Mouse (Mus musculus): Measurements from ENCODE around the gene Suds3. TPM values are rescaled to one million over a fixed set of nuclear protein-coding genes. Genes with fewer than 3 reads are reported as not detected.

Suds3 gene
- total and polyA plus RNA-seq, 3 experiments = 67.8 to 102 TPM; not detected in 1

- Histone ChIP-seq H3K27me3 (ENCODE audit: control insufficient read depth in 1 of 2, insufficient read depth in 2 of 2, low read length in 2 of 2) (no peaks in the 10 kb centered on the region), H3K4me1 (ENCODE audit: control insufficient read depth in 1 of 2, insufficient read depth in 2 of 2, low read length in 2 of 2) (peaks cover 0 to 12% of the 10 kb centered on the region in 2 experiments; a peak in 3 of 4 replicates), H3K36me3 (ENCODE audit: control insufficient read depth in 1 of 2, insufficient read depth in 2 of 2, low read length in 2 of 2) (peaks cover 5 to 15% of the 10 kb centered on the region in 2 experiments), H3K9ac (ENCODE audit: control insufficient read depth, low read depth, low read length, poor library complexity, severe bottlenecking) (peak overlapping the region; percentile 98), H3K4me3 (ENCODE audit: control insufficient read depth in 1 of 2, insufficient read depth in 1 of 2, low read depth in 2 of 2, low read length in 2 of 2) (peak overlapping the region; percentile 62 to 93), H3K9me3 (replicated peaks; ENCODE audit: insufficient read depth, low read length) (no peaks in the 10 kb centered on the region), H3K79me2 (ENCODE audit: control insufficient read depth, insufficient read depth, low read length, poor library complexity) (peaks cover 21% of the 10 kb centered on the region), H3K27ac (ENCODE audit: control insufficient read depth, low read depth, low read length) (peak overlapping the region; percentile 56)
- peak; percentile 55 for DNase-seq (ENCODE audit: low read depth, low spot score)
- no peak for TF ChIP-seq UBTF (IDR thresholded peaks at IDR 0.05; ENCODE audit: borderline replicate concordance, insufficient read depth, low read depth, low read length)
- TF ChIP-seq SIN3A (IDR thresholded peaks at IDR 0.05; ENCODE audit: low read length) = 0 out of 2 replicates have a peak, but pooled peaks have one; percentile 6
These were observed 633 bp downstream of the Suds3 start for GRCm38 (mm10) chr5:117115193-117115767.

- H3K27me3 ChIP-seq (ENCODE audit: control insufficient read depth in 1 of 2, insufficient read depth in 2 of 2, low read length in 2 of 2) = no peaks in the 10 kb centered on the region
- no peak for TF ChIP-seq POLR2AphosphoS5 (IDR thresholded peaks at IDR 0.05; ENCODE audit: borderline replicate concordance, low read depth, low read length)
- TF ChIP-seq MEF2A (IDR thresholded peaks at IDR 0.05; ENCODE audit: extremely low read depth, insufficient replicate concordance, low read depth, low read length, poor library complexity, severe bottlenecking) = no peak
- no peak for TF ChIP-seq UBTF (IDR thresholded peaks at IDR 0.05; ENCODE audit: borderline replicate concordance, insufficient read depth, low read depth, low read length)
- TF ChIP-seq NELFE (IDR thresholded peaks at IDR 0.05; ENCODE audit: low read depth, low read length) = no peak
- no peak for TF ChIP-seq NRF1 (IDR thresholded peaks at IDR 0.05; ENCODE audit: insufficient read depth, low read depth, low read length, poor library complexity, severe bottlenecking)
- no peak for TF ChIP-seq MYC (IDR thresholded peaks at IDR 0.05; ENCODE audit: low read depth, low read length)
- no peak for TF ChIP-seq ETS1 (IDR thresholded peaks at IDR 0.05; ENCODE audit: low read depth, low read length)
- TF ChIP-seq CTCF (IDR thresholded peaks at IDR 0.05 in 2 of 3, conservative IDR thresholded peaks at IDR 0.05 in 1 of 3; ENCODE audit: control insufficient read depth in 1 of 3, insufficient read depth in 1 of 3, low read depth in 2 of 3, low read length in 3 of 3, poor library complexity in 1 of 3, severe bottlenecking in 1 of 3) = peak in 2 of 3 experiments; percentile 64 to 65; a peak in 4 of 6 replicates
- no peak for TF ChIP-seq GATA1 (IDR thresholded peaks at IDR 0.05; ENCODE audit: low read depth, low read length)
- no peak for TF ChIP-seq CHD1 (IDR thresholded peaks at IDR 0.05; ENCODE audit: low read depth, low read length)
- peak; percentile 9 for TF ChIP-seq RAD21 (IDR thresholded peaks at IDR 0.05; ENCODE audit: low read depth, low read length)
- no peak for TF ChIP-seq ZKSCAN1 (IDR thresholded peaks at IDR 0.05; ENCODE audit: low read depth, low read length)
- peak; percentile 45 for TF ChIP-seq SMC3 (IDR thresholded peaks at IDR 0.05; ENCODE audit: low read depth, low read length)
- no peak for TF ChIP-seq SIN3A (IDR thresholded peaks at IDR 0.05; ENCODE audit: low read length)
- no peak for TF ChIP-seq TCF12 (IDR thresholded peaks at IDR 0.05; ENCODE audit: low read depth, low read length)
- TF ChIP-seq ZC3H11A (IDR thresholded peaks at IDR 0.05; ENCODE audit: low read depth, low read length) = no peak
- TF ChIP-seq MAZ (IDR thresholded peaks at IDR 0.05; ENCODE audit: low read depth, low read length) = no peak
- no peak for TF ChIP-seq GABPA (IDR thresholded peaks at IDR 0.05; ENCODE audit: low read depth, low read length)
- TF ChIP-seq MXI1 (IDR thresholded peaks at IDR 0.05; ENCODE audit: low read depth, low read length) = no peak
- TF ChIP-seq EP300 (IDR thresholded peaks at IDR 0.05; ENCODE audit: low read depth in 1 of 2, low read length in 2 of 2) = no peak
- no peak for TF ChIP-seq MAFK (IDR thresholded peaks at IDR 0.05; ENCODE audit: borderline replicate concordance, low read depth, low read length)
- no peak for TF ChIP-seq HCFC1 (IDR thresholded peaks at IDR 0.05; ENCODE audit: low read depth, low read length)
- TF ChIP-seq ZMIZ1 (IDR thresholded peaks at IDR 0.05; ENCODE audit: low read depth, low read length) = no peak
- H3K27ac ChIP-seq (ENCODE audit: control insufficient read depth, low read depth, low read length) = peak overlapping the region; percentile 56
- peaks cover 5 to 15% of the 10 kb centered on the region in 2 experiments for H3K36me3 ChIP-seq (ENCODE audit: control insufficient read depth in 1 of 2, insufficient read depth in 2 of 2, low read length in 2 of 2)
- peak overlapping the region; percentile 62 to 93 for H3K4me3 ChIP-seq (ENCODE audit: control insufficient read depth in 1 of 2, insufficient read depth in 1 of 2, low read depth in 2 of 2, low read length in 2 of 2)
- peak; percentile 59 for DNase-seq (ENCODE audit: low read depth, low spot score)
- H3K9me3 ChIP-seq (replicated peaks; ENCODE audit: insufficient read depth, low read length) = no peaks in the 10 kb centered on the region
- H3K9ac ChIP-seq (ENCODE audit: control insufficient read depth, low read depth, low read length, poor library complexity, severe bottlenecking) = peak overlapping the region; percentile 98
- peaks cover 0 to 12% of the 10 kb centered on the region in 2 experiments; a peak in 3 of 4 replicates for H3K4me1 ChIP-seq (ENCODE audit: control insufficient read depth in 1 of 2, insufficient read depth in 2 of 2, low read length in 2 of 2)
- H3K79me2 ChIP-seq (ENCODE audit: control insufficient read depth, insufficient read depth, low read length, poor library complexity) = peaks cover 18% of the 10 kb centered on the region
These were observed 1.2 kb downstream of the Suds3 start for GRCm38 (mm10) chr5:117114581-117115192.

Measured in MEL (cell line).